Mouse (Mus musculus) WW6 (cell line): ENCODE results near the gene Tpbgl.

Source experiments
- DNase-seq: peaks from one replicate; pipeline ENCODE4 v3.0.0-alpha.2; 2013; ENCODE audit warnings: low read depth, low spot score

The Tpbgl gene

GRCm38 (mm10) chr7:99580247-99580646 lies 46.7 kb downstream of the Tpbgl start:
- DNase-seq: no peak

- DNase-seq: no peak
These were observed 47.3 kb downstream of the Tpbgl start for GRCm38 (mm10) chr7:99579491-99580190.

GRCm38 (mm10) chr7:99578246-99578645 lies 48.7 kb downstream of the Tpbgl start:
- no peak for DNase-seq
